Mouse (Mus musculus): ENCODE results near the gene Ankrd9.

The Ankrd9 gene

GRCm38 (mm10) chr12:110978607-110979406 is at the start of gene Ankrd9:
Gene Ankrd9 (minus strand): TSS chr12:110979040.
- DNase-seq (ENCODE audit: low spot score in 2 of 2): peak; percentile 86 to 89

- DNase-seq (ENCODE audit: low spot score in 2 of 2): no peak
Measured at GRCm38 (mm10) chr12:111021577-111021976, 42.7 kb upstream of the Ankrd9 start.

- DNase-seq (ENCODE audit: low spot score in 2 of 2): no peak
Measured at GRCm38 (mm10) chr12:111021138-111021537, 42.3 kb upstream of the Ankrd9 start.

GRCm38 (mm10) chr12:111019086-111019485 is 40.2 kb upstream of the Ankrd9 start:
- DNase-seq (ENCODE audit: low spot score in 2 of 2): no peak

- DNase-seq (ENCODE audit: low spot score in 2 of 2): no peak
Measured at GRCm38 (mm10) chr12:111018068-111018467, 39.2 kb upstream of the Ankrd9 start.

- no peak for DNase-seq (ENCODE audit: low spot score in 2 of 2)
Measured at GRCm38 (mm10) chr12:111016807-111017206, 38.0 kb upstream of the Ankrd9 start.

GRCm38 (mm10) chr12:111009615-111010257 is 30.9 kb upstream of the Ankrd9 start:
- DNase-seq (ENCODE audit: low spot score in 2 of 2): no peak

- DNase-seq (ENCODE audit: low spot score in 2 of 2): no peak
Measured at GRCm38 (mm10) chr12:111008500-111009490, 30.0 kb upstream of the Ankrd9 start.

GRCm38 (mm10) chr12:111007134-111008103 is 28.6 kb upstream of the Ankrd9 start:
- DNase-seq (ENCODE audit: low spot score in 2 of 2): no peak

- DNase-seq (ENCODE audit: low spot score in 2 of 2): no peak
Measured at GRCm38 (mm10) chr12:111006339-111006738, 27.5 kb upstream of the Ankrd9 start.

- no peak for DNase-seq (ENCODE audit: low spot score in 2 of 2)
Measured at GRCm38 (mm10) chr12:111005803-111006202, 27.0 kb upstream of the Ankrd9 start.

- no peak for DNase-seq (ENCODE audit: low spot score in 2 of 2)
Measured at GRCm38 (mm10) chr12:111004142-111004541, 25.3 kb upstream of the Ankrd9 start.

- DNase-seq (ENCODE audit: low spot score in 2 of 2): no peak
Measured at GRCm38 (mm10) chr12:111000956-111001355, 22.1 kb upstream of the Ankrd9 start.

- no peak for DNase-seq (ENCODE audit: low spot score in 2 of 2)
Measured at GRCm38 (mm10) chr12:110999820-111000219, 21.0 kb upstream of the Ankrd9 start.

GRCm38 (mm10) chr12:110998092-110998491 is 19.3 kb upstream of the Ankrd9 start:
- no peak for DNase-seq (ENCODE audit: low spot score in 2 of 2)

- no peak for DNase-seq (ENCODE audit: low spot score in 2 of 2)
Measured at GRCm38 (mm10) chr12:110994666-110995065, 15.8 kb upstream of the Ankrd9 start.

GRCm38 (mm10) chr12:110993226-110993625 is 14.4 kb upstream of the Ankrd9 start:
- DNase-seq (ENCODE audit: low spot score in 2 of 2): no peak

- no peak for DNase-seq (ENCODE audit: low spot score in 2 of 2)
Measured at GRCm38 (mm10) chr12:110992771-110993170, 13.9 kb upstream of the Ankrd9 start.

GRCm38 (mm10) chr12:110992128-110992553 is 13.3 kb upstream of the Ankrd9 start:
- DNase-seq (ENCODE audit: low spot score in 2 of 2): peak; percentile 72 to 79

- no peak for DNase-seq (ENCODE audit: low spot score in 2 of 2)
Measured at GRCm38 (mm10) chr12:110991361-110992127, 12.7 kb upstream of the Ankrd9 start.
